Mouse (Mus musculus): ENCODE measurements around the gene Sbk2. TPM values are rescaled to one million over a fixed set of nuclear protein-coding genes. Genes with fewer than 3 reads are reported as not detected.
A peak's percentile ranks its signal among the peaks of the same experiment; 100 is the strongest.

Gene Sbk2
- total and polyA plus RNA-seq, 2 experiments = not detected

DNA sequence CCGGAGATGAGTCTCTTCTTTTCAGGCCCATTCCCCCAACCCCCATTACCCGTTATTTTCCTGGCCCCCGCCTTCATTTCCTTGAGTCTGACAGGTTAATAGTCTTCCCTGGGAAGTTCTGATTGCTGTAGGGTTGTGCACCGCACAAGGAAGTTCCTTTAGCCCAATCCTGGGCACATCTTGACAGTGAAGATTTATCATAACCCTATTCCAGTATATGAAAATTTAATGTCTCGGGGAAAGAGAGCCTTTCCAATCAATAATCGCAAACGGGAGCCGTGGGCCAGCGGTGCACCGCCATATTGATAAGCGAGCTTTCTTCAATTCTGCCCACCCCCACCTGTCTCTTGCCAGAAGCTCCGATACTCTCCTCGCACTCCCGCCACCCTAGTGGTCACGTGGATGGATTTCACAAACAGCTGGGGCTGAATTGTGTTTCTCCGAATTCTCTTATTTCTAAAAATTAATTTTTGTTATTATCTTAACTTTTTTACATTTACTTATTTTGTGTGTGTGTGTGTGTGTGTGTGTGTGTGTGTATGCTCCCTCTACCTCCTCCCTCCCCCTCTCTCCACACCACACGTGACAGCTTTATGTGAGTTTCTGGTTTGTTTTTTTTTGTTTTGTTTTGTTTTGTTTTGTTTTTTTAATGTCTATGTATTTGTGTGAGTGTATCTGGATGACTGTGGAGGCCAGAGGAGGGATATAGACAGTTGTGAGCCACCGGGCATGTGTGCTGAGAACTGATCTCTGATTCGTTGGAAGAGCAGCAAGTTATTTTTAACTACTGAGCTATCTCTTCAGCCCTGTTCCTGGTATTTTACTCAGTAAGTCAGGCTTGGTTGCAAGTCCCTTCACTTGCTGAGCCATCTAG lies 64.3 kb downstream of the Sbk2 start:
- H3K79me2 ChIP-seq (ENCODE audit: control insufficient read depth, insufficient read depth, low read length) = no peaks in the 10 kb centered on the region
- no peak for TF ChIP-seq POLR2A (IDR thresholded peaks at IDR 0.05; ENCODE audit: extremely low read depth, insufficient read depth, low read length)
- TF ChIP-seq CTCF (IDR thresholded peaks at IDR 0.05; ENCODE audit: low read depth, low read length) = no peak
- H3K36me3 ChIP-seq (ENCODE audit: control insufficient read depth, insufficient read depth, low read length) = no peaks in the 10 kb centered on the region
- H3K4me1 ChIP-seq (ENCODE audit: control insufficient read depth, insufficient read depth, low read length) = 0 out of 2 replicates have a peak, but pooled peaks cover 4% of the 10 kb centered on the region
- peak overlapping the region; percentile 37 for H3K4me3 ChIP-seq (ENCODE audit: insufficient read depth, low read depth, low read length)
- DNase-seq (ENCODE audit: extremely low read depth, low read depth, low spot score) = peak; percentile 42
- H3K9ac ChIP-seq (ENCODE audit: low read depth, low read length) = peak overlapping the region; percentile 51
- H3K27ac ChIP-seq (replicated peaks; ENCODE audit: insufficient read depth, low read depth, low read length) = no peak overlapping the region; the same call in 1 of the 2 replicates
- no peaks in the 10 kb centered on the region for H3K27me3 ChIP-seq (ENCODE audit: control insufficient read depth, insufficient read depth, low read length)
- 6% methylated on average over 19 of the region's 19 CpGs for WGBS

GRCm38 (mm10) chr7:4898851-4899648 lies 65.2 kb downstream of the Sbk2 start:
- H3K79me2 ChIP-seq (ENCODE audit: control insufficient read depth, insufficient read depth, low read length) = no peaks in the 10 kb centered on the region
- H3K36me3 ChIP-seq (ENCODE audit: control insufficient read depth, insufficient read depth, low read length) = no peaks in the 10 kb centered on the region
- no peak for DNase-seq (ENCODE audit: extremely low read depth, low read depth, low spot score)
- TF ChIP-seq CTCF (IDR thresholded peaks at IDR 0.05; ENCODE audit: low read depth, low read length) (no peak), POLR2A (IDR thresholded peaks at IDR 0.05; ENCODE audit: extremely low read depth, insufficient read depth, low read length) (no peak)
- WGBS = 30% methylated on average over 16 of the region's 18 CpGs
- H3K4me1 ChIP-seq (ENCODE audit: control insufficient read depth, insufficient read depth, low read length) = 0 out of 2 replicates have a peak, but pooled peaks cover 4% of the 10 kb centered on the region
- H3K27me3 ChIP-seq (ENCODE audit: control insufficient read depth, insufficient read depth, low read length) = no peaks in the 10 kb centered on the region
- H3K27ac ChIP-seq (replicated peaks; ENCODE audit: insufficient read depth, low read depth, low read length) = no peak overlapping the region; the same call in 1 of the 2 replicates
- peak overlapping the region; percentile 10; the same call in 1 of the 2 replicates for H3K4me3 ChIP-seq (ENCODE audit: insufficient read depth, low read depth, low read length)
- peak overlapping the region; percentile 51; the same call in 1 of the 2 replicates for H3K9ac ChIP-seq (ENCODE audit: low read depth, low read length)

- H3K36me3 ChIP-seq (ENCODE audit: control insufficient read depth, insufficient read depth, low read length) = no peaks in the 10 kb centered on the region; the same call in 1 of the 2 replicates
- WGBS = 82% methylated on average over 11 of the region's 11 CpGs
- H3K79me2 ChIP-seq (ENCODE audit: control insufficient read depth, insufficient read depth, low read length) = no peaks in the 10 kb centered on the region
- no peak overlapping the region for H3K4me3 ChIP-seq (ENCODE audit: insufficient read depth, low read depth, low read length)
- no peak for DNase-seq (ENCODE audit: extremely low read depth, low read depth, low spot score)
- 0 out of 2 replicates have a peak, but pooled peaks cover under 1% of the 10 kb centered on the region for H3K4me1 ChIP-seq (ENCODE audit: control insufficient read depth, insufficient read depth, low read length)
- no peak overlapping the region for H3K9ac ChIP-seq (ENCODE audit: low read depth, low read length)
- TF ChIP-seq CTCF (IDR thresholded peaks at IDR 0.05; ENCODE audit: low read depth, low read length) (no peak), POLR2A (IDR thresholded peaks at IDR 0.05; ENCODE audit: extremely low read depth, insufficient read depth, low read length) (no peak)
- H3K27me3 ChIP-seq (ENCODE audit: control insufficient read depth, insufficient read depth, low read length) = no peaks in the 10 kb centered on the region
- no peak overlapping the region for H3K27ac ChIP-seq (replicated peaks; ENCODE audit: insufficient read depth, low read depth, low read length)
These were observed 69.0 kb downstream of the Sbk2 start for GRCm38 (mm10) chr7:4895186-4895585.

Other genes with a start within 250 kb of the Sbk2 start
Only the 30 nearest of the 32 such genes appear.
- gene Kmt5c, start 224.3 kb downstream of the Sbk2 start, total RNA-seq (2014; rRNA removed) = 7.8 and 9.5 TPM in 2 replicates
- 23.5 and 35.1 TPM in 2 replicates for gene Kmt5c, start 224.3 kb downstream of the Sbk2 start, polyA plus RNA-seq (2012; rRNA removed)
- not detected in 2 replicates for gene Cox6b2, start 211.3 kb downstream of the Sbk2 start, total RNA-seq (2014; rRNA removed)
- 0.67 and 1.3 TPM in 2 replicates for gene Cox6b2, start 211.3 kb downstream of the Sbk2 start, polyA plus RNA-seq (2012; rRNA removed)
- not detected in 2 replicates for gene Fam71e2, start 193.1 kb downstream of the Sbk2 start, total RNA-seq (2014; rRNA removed)
- gene Fam71e2, start 193.1 kb downstream of the Sbk2 start, polyA plus RNA-seq (2012; rRNA removed) = not detected in 2 replicates
- gene Il11, start 181.5 kb downstream of the Sbk2 start, total RNA-seq (2014; rRNA removed) = not detected in 2 replicates
- gene Il11, start 181.5 kb downstream of the Sbk2 start, polyA plus RNA-seq (2012; rRNA removed) = 0.09 TPM in 1 of 2 replicates, not detected in the other
- not detected in 2 replicates for gene Tmem190, start 181.5 kb downstream of the Sbk2 start, total RNA-seq (2014; rRNA removed)
- gene Tmem190, start 181.5 kb downstream of the Sbk2 start, polyA plus RNA-seq (2012; rRNA removed) = not detected in 2 replicates
- 16.4 and 17.3 TPM in 2 replicates for gene Tmem238, start 174.8 kb downstream of the Sbk2 start, total RNA-seq (2014; rRNA removed)
- 73.2 and 92.1 TPM in 2 replicates for gene Tmem238, start 174.8 kb downstream of the Sbk2 start, polyA plus RNA-seq (2012; rRNA removed)
- gene Rpl28, start 171.5 kb downstream of the Sbk2 start, total RNA-seq (2014; rRNA removed) = 58.4 and 69.2 TPM in 2 replicates
- 211 and 226 TPM in 2 replicates for gene Rpl28, start 171.5 kb downstream of the Sbk2 start, polyA plus RNA-seq (2012; rRNA removed)
- 22.4 and 24.2 TPM in 2 replicates for gene Ube2s, start 151.8 kb downstream of the Sbk2 start, total RNA-seq (2014; rRNA removed)
- 45.9 and 74.3 TPM in 2 replicates for gene Ube2s, start 151.8 kb downstream of the Sbk2 start, polyA plus RNA-seq (2012; rRNA removed)
- gene Shisa7, start 119.7 kb downstream of the Sbk2 start, total RNA-seq (2014; rRNA removed) = under 0.01 TPM in 1 of 2 replicates, not detected in the other
- gene Shisa7, start 119.7 kb downstream of the Sbk2 start, polyA plus RNA-seq (2012; rRNA removed) = 0.02 and 0.12 TPM in 2 replicates
- gene Isoc2b, start 94.1 kb downstream of the Sbk2 start, total RNA-seq (2014; rRNA removed) = 23.6 and 40.2 TPM in 2 replicates
- 24.0 and 34.6 TPM in 2 replicates for gene Isoc2b, start 94.1 kb downstream of the Sbk2 start, polyA plus RNA-seq (2012; rRNA removed)
- gene Isoc2a, start 87.3 kb downstream of the Sbk2 start, total RNA-seq (2014; rRNA removed) = 54.3 and 63.5 TPM in 2 replicates
- 103 and 110 TPM in 2 replicates for gene Isoc2a, start 87.3 kb downstream of the Sbk2 start, polyA plus RNA-seq (2012; rRNA removed)
- gene Gm36210, start 57.9 kb downstream of the Sbk2 start, total RNA-seq (2014; rRNA removed) = not detected in 2 replicates
- 0.13 TPM in 1 of 2 replicates, not detected in the other for gene Gm36210, start 57.9 kb downstream of the Sbk2 start, polyA plus RNA-seq (2012; rRNA removed)
- 0.55 and 0.74 TPM in 2 replicates for gene Zfp628, start 49.2 kb downstream of the Sbk2 start, total RNA-seq (2014; rRNA removed)
- gene Zfp628, start 49.2 kb downstream of the Sbk2 start, polyA plus RNA-seq (2012; rRNA removed) = 6.2 and 8.3 TPM in 2 replicates
- 0.20 and 0.28 TPM in 2 replicates for gene Nat14, start 42.4 kb downstream of the Sbk2 start, total RNA-seq (2014; rRNA removed)
- 0.66 and 0.75 TPM in 2 replicates for gene Nat14, start 42.4 kb downstream of the Sbk2 start, polyA plus RNA-seq (2012; rRNA removed)
- 0.07 and 0.18 TPM in 2 replicates for gene Ssc5d, start 38.6 kb downstream of the Sbk2 start, total RNA-seq (2014; rRNA removed)
- 0.14 and 0.26 TPM in 2 replicates for gene Ssc5d, start 38.6 kb downstream of the Sbk2 start, polyA plus RNA-seq (2012; rRNA removed)
- not detected in 2 replicates for gene Sbk3, start 6.8 kb upstream of the Sbk2 start, total RNA-seq (2014; rRNA removed)
- not detected in 2 replicates for gene Sbk3, start 6.8 kb upstream of the Sbk2 start, polyA plus RNA-seq (2012; rRNA removed)
- gene Zfp579, start 31.8 kb upstream of the Sbk2 start, total RNA-seq (2014; rRNA removed) = 1.2 TPM in 2 replicates
- 10.8 and 13.0 TPM in 2 replicates for gene Zfp579, start 31.8 kb upstream of the Sbk2 start, polyA plus RNA-seq (2012; rRNA removed)
- 6.7 and 10.7 TPM in 2 replicates for gene Zfp524, start 50.0 kb upstream of the Sbk2 start, total RNA-seq (2014; rRNA removed)
- gene Zfp524, start 50.0 kb upstream of the Sbk2 start, polyA plus RNA-seq (2012; rRNA removed) = 38.3 and 41.1 TPM in 2 replicates
- 6.2 and 6.8 TPM in 2 replicates for gene Fiz1, start 50.3 kb upstream of the Sbk2 start, total RNA-seq (2014; rRNA removed)
- 18.0 and 19.3 TPM in 2 replicates for gene Fiz1, start 50.3 kb upstream of the Sbk2 start, polyA plus RNA-seq (2012; rRNA removed)
- 0.55 and 1.1 TPM in 2 replicates for gene Gm44973, start 51.1 kb upstream of the Sbk2 start, total RNA-seq (2014; rRNA removed)
- not detected in 2 replicates for gene Gm44973, start 51.1 kb upstream of the Sbk2 start, polyA plus RNA-seq (2012; rRNA removed)
- 4.1 and 4.3 TPM in 2 replicates for gene Zfp865, start 56.0 kb upstream of the Sbk2 start, total RNA-seq (2014; rRNA removed)
- gene Zfp865, start 56.0 kb upstream of the Sbk2 start, polyA plus RNA-seq (2012; rRNA removed) = 11.2 and 14.6 TPM in 2 replicates
- gene Ccdc106, start 56.1 kb upstream of the Sbk2 start, total RNA-seq (2014; rRNA removed) = 0.20 and 0.28 TPM in 2 replicates
- gene Ccdc106, start 56.1 kb upstream of the Sbk2 start, polyA plus RNA-seq (2012; rRNA removed) = 0.30 and 0.35 TPM in 2 replicates
- gene 4632433K11Rik, start 69.7 kb upstream of the Sbk2 start, total RNA-seq (2014; rRNA removed) = 0.28 TPM in 1 of 2 replicates, not detected in the other
- gene 4632433K11Rik, start 69.7 kb upstream of the Sbk2 start, polyA plus RNA-seq (2012; rRNA removed) = not detected in 2 replicates
- gene Zfp784, start 74.0 kb upstream of the Sbk2 start, total RNA-seq (2014; rRNA removed) = 2.4 and 2.8 TPM in 2 replicates
- gene Zfp784, start 74.0 kb upstream of the Sbk2 start, polyA plus RNA-seq (2012; rRNA removed) = 2.7 and 2.9 TPM in 2 replicates
- gene Zfp580, start 87.1 kb upstream of the Sbk2 start, total RNA-seq (2014; rRNA removed) = 0.18 and 0.20 TPM in 2 replicates
- gene Zfp580, start 87.1 kb upstream of the Sbk2 start, polyA plus RNA-seq (2012; rRNA removed) = 1.9 and 2.2 TPM in 2 replicates
- 30.4 and 35.2 TPM in 2 replicates for gene U2af2, start 97.7 kb upstream of the Sbk2 start, total RNA-seq (2014; rRNA removed)
- gene U2af2, start 97.7 kb upstream of the Sbk2 start, polyA plus RNA-seq (2012; rRNA removed) = 70.6 and 90.4 TPM in 2 replicates
- gene Epn1, start 115.8 kb upstream of the Sbk2 start, total RNA-seq (2014; rRNA removed) = 54.2 and 81.8 TPM in 2 replicates
- gene Epn1, start 115.8 kb upstream of the Sbk2 start, polyA plus RNA-seq (2012; rRNA removed) = 203 and 212 TPM in 2 replicates
- gene Rfpl4, start 152.5 kb upstream of the Sbk2 start, total RNA-seq (2014; rRNA removed) = not detected in 2 replicates
- not detected in 2 replicates for gene Rfpl4, start 152.5 kb upstream of the Sbk2 start, polyA plus RNA-seq (2012; rRNA removed)
- gene Rasl2-9, start 161.5 kb upstream of the Sbk2 start, total RNA-seq (2014; rRNA removed) = 1.7 and 2.7 TPM in 2 replicates
- 0.45 TPM in 2 replicates for gene Rasl2-9, start 161.5 kb upstream of the Sbk2 start, polyA plus RNA-seq (2012; rRNA removed)
- gene Vmn1r55, start 185.3 kb upstream of the Sbk2 start, total RNA-seq (2014; rRNA removed) = not detected in 2 replicates
- not detected in 2 replicates for gene Vmn1r55, start 185.3 kb upstream of the Sbk2 start, polyA plus RNA-seq (2012; rRNA removed)